Mouse (Mus musculus): ENCODE results near the gene Ube2cbp. TPM values are rescaled to one million over a fixed set of nuclear protein-coding genes. Genes with fewer than 3 reads are reported as not detected.

Gene Ube2cbp
- total RNA-seq, 2 experiments from 2014 or later = 2.9 to 4.3 TPM

DNA sequence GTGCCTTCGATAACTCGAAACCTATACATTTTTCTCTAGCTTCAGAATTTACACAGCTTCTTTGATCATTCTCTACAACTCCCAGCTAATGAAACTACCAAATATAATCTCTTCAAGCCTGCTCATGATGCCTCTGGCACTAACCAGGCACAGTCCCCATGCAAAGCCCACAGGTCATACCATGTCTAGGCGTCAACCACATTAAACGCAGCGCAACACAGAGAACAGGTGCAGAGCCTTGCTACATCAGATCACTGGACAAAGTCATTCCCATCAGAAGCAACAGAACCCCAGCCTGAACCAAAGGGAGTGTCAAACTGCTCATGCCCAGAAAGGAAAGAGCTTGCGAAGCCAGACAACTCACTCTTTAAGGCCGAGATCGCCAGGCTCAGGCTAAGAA lies 28.1 kb downstream of the Ube2cbp start:
- no peak for DNase-seq (ENCODE audit: low spot score in 2 of 2)

DNA sequence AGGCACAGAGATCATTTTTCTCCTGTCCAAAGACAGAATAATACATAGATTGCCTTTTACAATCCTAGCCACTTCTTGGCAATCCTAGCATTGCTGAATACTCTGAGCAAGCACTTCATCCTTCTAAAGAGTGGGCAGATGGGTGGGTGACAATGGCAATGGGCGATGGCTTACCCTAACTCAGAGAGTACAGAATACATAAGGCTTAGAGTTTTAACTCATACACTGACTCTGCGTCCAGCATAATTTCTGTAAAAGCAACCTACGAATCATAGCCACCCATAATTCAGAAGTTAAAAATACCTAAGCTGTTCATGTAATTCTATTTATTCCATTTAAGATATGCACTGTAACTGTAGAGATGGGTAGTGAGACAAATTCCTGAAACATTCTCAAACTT lies 29.2 kb downstream of the Ube2cbp start:
- no peak for DNase-seq (ENCODE audit: low spot score in 2 of 2)

DNA sequence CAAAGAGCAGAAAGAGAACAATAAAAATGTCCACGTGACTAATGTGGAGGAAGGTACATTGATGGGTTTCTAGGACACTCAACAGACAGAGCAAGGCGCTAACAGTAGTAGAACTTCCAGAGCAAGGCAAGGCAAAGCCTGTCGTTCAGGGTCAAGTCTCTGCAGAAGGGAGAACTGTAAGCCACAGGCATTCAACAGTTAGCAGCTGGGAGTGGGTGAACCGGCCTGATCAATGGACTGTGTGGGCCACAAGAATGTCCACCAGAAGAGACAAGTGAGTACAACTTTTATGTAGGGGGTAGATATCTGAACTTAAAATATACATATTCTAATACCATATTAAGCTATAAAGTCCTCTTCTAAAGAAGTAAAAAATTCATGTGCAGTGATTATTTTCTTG lies 41.4 kb downstream of the Ube2cbp start:
- DNase-seq (ENCODE audit: low spot score in 2 of 2) = no peak

DNA sequence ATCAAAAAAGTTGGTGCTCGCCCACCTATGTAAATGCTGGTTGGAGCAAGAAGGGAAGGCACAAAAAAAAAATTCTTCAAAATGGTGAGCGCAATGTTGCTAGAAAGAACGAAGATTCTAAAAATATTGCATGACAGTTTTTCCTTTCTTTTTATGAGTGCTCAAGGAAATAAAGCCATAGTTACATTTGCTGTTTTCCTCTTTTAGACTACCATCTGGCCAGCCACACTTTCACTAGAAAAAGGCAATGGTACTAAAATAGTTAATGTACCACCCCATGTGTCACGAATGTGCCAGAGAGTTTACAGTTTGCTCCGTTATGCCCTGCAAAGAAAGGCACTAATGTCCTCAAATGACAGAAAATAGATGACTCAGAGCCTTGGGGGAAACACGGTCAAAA lies 45.4 kb downstream of the Ube2cbp start:
- peak in 1 of 2 experiments; percentile 8 for DNase-seq (ENCODE audit: low spot score in 2 of 2)

DNA sequence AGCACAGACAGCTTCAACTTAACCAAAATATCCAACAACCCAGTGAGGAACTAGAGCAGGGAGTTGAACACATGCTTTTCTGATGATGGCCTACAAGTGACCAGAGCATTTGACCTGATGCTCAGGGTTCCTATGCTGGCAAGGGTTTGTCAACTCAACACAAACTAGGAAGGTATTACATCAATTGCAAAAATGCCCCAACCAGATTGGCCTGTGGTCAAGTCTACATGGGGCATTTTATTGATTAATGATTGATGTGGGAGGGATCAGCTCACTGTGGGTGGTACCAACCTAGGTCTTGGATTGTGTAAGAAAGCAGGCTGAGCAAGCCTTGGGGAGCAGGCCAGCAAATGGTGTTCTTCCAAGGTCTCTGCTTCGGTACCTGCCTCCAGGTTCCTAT lies 46.8 kb downstream of the Ube2cbp start:
- DNase-seq (ENCODE audit: low spot score in 2 of 2) = no peak

DNA sequence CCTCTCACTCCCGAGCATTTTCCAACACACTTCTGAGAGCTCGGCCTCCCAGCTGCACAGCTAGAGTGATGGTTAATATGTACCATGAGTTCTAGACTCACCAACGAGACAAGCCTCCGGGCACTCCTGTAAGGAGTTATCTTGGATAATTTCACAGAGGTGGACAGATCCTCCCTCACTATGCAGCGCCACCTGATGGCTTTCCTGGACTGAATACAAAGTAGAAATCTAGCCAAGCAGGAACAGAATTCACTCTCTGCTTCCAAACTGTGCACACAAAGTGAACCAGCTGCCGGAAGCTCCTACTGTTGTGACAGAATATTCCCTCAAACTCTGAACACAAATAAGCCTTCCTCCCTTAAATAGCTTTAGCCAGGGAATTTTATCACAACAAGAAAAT lies 69.0 kb downstream of the Ube2cbp start:
- DNase-seq (ENCODE audit: low spot score in 2 of 2) = peak in 1 of 2 experiments; percentile 15

DNA sequence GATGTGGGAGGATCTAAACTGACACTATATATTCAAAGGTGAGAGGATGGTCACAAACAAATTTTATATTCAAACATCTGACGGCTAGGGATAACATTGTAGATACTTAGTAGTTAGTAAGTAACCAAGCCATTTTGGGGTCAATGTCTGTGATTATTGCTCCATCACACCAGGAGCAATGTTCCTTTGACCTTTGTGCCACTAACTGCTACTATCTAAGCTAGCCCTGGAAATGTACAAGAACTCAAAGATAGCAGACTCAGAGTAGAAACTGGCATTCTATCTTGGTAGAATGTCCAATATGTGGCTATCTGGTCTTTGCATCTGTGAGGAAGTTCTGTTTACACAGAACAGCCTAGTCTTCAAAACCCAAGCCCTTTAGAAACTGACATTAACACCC lies 69.7 kb downstream of the Ube2cbp start:
- no peak for DNase-seq (ENCODE audit: low spot score in 2 of 2)

DNA sequence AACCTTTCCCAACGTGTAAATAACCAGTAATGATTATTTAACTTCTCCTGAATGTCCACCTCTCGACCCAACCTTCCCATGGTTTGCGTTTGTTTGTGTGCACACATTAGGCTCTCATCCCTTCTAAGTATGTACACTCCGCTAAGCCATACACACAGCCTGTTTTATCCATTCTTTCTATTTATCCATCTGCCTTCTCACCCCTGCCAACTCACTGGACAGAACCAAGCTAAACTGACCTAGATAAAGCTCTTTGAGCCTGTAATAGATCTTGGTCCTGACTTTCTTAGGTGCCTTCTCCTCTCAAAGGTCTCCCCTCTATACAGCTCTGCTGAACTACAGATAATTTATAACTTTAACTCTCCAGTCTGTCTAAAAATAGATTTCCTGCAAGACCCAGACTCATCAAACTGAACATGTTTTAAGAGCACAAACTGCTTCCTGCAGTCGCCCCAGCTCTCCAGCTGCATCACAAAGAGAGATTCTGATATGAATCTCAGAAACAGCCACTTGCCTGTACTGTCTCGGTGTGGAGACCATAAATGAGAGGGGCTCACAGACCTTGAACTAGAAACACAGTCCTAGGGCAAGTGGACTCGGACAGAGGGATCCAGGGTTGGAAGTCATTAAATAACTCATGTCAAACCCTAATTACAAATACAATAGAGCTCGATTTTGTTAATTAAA lies 71.0 kb downstream of the Ube2cbp start:
- no peak for DNase-seq (ENCODE audit: low spot score in 2 of 2)

DNA sequence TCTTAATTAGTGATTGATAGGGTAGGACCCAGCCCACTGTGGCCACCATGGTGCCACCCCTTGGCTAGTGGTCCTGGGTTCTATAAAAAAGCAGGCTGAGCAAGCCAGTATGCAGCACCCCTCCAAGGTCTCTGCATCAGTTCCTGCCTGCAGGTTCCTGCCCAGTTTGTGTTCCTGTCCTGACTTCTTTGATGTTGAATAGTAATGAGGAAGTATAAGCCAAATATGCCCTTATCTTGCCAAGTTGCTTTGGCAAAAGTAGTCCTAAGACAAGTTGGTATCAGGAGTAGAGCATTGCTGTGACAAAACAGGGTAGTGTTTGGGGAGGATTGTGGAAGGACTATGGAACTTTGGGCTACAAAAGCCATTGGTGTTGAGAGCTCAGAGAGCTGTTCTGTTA lies 73.3 kb downstream of the Ube2cbp start:
- DNase-seq (ENCODE audit: low spot score in 2 of 2) = no peak

DNA sequence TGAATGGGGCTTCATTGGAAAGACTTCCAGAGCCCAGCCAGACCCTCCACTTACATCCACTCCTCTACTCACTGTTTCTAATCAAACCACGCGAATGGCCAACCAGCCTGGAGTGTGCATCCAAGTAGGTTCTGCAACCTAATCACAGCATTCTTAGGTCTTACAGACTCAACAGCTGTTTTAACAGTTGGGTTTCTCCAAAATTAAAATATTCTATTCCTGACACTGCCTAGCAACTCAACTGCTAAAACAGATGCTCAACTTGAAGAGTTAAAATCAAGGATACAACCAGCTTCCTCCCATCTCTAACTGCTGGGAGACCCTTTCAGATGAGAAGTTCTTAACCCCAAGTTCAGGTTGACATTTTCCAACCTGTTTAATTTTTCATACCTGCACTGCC lies 74.0 kb downstream of the Ube2cbp start:
- DNase-seq (ENCODE audit: low spot score in 2 of 2) = peak; percentile 22 to 23

DNA sequence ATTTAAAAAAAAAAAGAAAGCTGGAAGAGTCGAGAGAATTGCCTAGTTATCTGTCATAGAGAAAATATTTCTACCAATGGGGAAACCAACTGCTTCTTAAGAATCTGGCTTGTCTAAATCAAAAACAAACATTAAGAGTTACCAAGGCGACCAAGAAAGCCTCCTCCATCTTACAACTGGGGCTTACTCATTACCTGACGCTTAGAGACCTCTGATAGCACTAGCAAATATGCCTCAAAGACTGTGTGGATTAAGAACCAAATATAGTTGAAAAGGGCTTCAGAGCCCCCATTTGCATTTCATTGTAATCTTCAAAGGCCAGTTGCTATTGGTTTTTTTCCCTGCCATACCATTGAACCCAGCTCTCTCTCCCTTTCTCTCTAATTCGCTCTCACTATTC lies 76.2 kb downstream of the Ube2cbp start:
- no peak for DNase-seq (ENCODE audit: low spot score in 2 of 2)

DNA sequence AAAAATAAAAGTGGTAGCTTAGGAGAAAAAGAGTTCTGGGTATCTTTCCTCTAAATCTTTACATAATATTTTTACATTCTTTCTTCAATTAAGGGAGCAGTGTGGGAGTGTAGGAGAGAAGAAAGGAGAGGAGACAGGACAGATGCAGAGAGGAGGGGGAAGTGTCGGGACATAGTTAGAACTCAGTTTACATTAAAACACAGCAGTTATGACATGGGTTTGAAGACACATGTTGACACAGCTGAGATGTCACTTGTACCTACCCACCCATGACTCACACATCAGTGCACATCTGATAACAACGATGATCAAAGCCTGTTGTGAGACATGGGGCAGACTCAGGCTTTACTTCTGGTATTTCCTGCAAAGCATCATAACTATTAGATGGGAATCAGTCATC lies 87.8 kb downstream of the Ube2cbp start:
- no peak for DNase-seq (ENCODE audit: low spot score in 2 of 2)

DNA sequence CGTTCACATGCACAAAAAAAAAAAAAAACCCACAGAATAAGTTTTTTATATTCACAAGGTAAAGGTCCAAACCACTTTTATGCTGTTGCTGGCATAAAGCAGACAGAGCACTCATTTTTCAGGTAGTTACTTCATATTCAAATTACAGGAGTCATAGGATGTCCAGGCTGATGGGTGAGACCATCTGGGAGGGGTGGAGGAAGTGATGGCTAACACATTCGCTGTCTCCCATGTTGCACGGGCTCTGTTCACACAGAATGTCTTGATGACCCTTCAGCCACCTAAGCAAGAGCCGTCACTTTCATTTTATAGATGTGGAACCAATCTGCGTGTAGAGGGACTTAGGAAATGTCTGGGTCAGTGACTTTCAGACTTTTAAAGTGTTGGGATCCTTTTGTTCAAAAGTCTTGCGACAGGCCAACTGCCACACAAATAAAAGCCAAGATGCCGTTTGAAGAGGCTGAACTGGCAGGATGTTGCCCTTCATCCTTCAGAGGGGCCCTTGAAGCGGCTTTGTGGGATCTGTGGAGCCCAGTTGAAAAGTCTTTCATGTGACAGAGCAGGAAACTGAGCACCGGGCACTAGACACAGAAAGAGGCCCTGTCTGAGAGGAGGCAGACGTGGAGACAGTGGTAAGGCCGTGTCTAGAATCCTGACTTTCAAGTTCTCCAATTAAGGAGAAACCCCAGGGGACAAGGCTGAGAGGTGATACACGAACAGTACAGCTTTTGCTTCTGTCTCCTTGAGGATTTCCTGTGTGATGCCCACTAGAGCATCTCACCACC lies 91.8 kb downstream of the Ube2cbp start:
- DNase-seq (ENCODE audit: low spot score in 2 of 2) = no peak

DNA sequence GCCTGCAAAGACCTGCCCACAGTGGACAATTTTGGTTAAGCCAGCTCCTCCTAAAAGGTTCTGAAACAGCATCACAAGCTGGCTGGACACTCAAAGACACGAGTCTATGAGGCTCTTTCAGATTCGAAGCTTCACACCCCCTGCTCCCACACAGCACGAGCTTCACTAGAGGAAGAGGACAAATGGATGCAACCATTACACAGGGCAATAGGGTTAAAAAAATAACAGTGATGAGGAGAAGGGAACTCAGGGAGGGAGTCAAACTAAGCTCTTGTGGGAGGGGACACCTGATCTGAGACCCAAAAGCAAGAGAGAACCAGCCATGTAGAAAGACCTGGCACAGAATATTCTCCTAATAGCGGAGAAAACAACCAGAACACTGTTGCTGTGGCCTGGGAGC lies 95.5 kb downstream of the Ube2cbp start:
- no peak for DNase-seq (ENCODE audit: low spot score in 2 of 2)

DNA sequence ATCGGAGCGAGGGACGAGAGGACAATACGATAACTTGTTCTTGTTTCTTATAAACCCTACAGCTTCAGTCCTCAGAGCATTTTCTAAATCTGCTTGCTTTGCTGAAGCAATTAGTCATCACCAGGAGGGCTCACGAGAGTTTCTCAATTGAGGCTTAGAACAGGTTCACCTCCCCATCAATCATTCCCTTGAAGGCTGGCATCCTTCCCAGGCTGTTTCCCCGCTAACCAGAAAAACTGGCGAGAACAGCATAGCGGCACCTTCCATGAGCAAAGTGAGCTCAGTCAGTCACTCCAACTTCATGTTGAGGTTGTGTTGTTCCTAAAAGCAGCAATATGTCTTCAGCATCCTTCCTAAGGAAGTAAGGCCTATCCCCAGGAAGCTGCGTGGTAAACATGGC lies 104.2 kb downstream of the Ube2cbp start:
- peak; percentile 14 to 37 for DNase-seq (ENCODE audit: low spot score in 2 of 2)

DNA sequence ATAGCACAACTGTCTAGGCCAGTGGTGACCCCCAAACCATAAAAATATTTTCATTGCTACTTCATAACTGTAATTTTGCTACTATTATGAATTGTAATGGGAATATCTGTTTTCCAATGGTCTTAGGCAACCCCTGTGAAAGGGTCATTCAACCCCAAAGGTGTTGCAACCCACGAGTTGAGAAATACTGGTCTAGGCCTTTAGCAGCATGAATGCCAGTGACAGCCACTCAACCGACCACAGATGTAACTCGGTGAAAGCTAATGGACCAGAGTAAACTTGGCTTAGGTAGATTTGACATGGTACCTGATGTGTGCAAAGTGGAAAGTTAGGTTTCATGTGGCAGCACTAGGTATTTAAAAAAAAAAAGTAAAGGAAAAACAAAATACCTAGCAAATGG lies 108.9 kb downstream of the Ube2cbp start:
- no peak for DNase-seq (ENCODE audit: low spot score in 2 of 2)

DNA sequence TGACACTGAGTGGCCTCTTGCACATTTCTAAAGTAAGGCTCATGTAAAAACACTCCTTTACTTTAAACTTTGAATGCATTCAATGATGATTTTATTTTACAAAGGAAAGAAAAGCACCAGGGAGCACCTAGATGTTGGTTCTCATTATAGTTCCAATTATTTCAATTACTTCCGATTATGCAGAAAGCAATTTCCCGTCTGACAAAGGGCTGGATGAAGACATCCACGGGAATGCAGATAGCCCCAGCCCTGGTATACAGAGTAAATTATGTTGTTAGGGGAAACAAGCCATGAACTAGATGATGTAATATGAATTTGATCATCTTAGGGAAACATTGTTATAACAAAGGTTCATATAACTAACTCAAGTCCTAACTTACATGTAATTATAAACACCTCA lies 113.3 kb downstream of the Ube2cbp start:
- DNase-seq (ENCODE audit: low spot score in 2 of 2) = no peak

DNA sequence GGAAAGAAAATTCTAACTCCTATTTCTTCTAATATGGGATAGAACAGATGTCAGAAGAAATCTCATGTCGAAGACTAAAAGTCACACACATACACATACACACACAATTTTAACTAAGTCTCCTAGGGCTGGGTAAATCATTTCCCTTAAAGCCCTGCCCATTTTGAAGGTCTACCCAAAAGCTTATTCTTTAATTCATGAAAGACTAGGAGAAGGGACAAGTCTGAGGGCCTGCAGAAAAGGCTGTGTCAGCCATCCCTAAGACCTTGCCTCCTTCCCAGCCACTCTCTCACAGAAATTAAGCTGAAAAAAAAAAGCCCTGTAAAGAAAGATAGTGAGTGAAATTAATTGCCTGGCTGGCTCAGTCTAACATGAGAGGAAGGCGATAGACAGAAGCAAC lies 128.0 kb downstream of the Ube2cbp start:
- DNase-seq (ENCODE audit: low spot score in 2 of 2) = no peak

DNA sequence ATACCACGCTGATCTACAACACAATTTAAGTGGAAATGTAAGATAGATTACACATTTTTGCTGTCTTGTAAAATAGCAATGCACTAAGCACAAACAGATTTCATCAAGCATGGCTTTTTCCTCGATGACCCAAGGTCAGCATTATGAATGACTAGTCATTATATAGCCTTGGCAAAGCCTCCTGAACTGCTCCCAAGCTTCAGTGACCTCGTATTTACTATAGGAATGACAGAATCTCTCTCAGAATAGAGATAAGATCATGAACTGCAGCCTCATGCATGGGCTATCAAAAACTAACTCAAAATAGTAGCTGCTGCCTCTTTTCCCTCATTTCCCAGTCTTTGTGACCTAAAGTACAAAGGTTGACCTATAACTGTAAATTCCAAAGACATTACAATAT lies 128.4 kb downstream of the Ube2cbp start:
- DNase-seq (ENCODE audit: low spot score in 2 of 2) = no peak

DNA sequence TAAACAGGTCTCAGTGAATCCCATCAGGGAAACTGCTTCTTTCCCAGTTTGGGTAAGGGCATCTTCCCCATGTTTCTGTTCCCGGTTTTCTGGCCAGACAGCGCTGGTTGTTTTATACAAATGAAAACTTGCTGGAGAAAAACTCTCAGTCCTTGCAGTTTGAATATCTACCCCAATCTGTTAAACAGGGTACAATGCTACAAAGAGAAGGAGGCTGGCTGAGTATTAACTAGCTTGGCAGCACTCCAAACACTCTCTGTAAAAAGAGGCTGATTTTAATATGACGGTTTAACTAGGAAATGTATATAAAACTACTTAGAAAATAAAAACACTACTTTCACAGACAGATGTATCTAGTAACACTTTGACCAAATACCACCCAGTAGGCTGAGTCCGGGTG lies 129.2 kb downstream of the Ube2cbp start:
- DNase-seq (ENCODE audit: low spot score in 2 of 2) = no peak

DNA sequence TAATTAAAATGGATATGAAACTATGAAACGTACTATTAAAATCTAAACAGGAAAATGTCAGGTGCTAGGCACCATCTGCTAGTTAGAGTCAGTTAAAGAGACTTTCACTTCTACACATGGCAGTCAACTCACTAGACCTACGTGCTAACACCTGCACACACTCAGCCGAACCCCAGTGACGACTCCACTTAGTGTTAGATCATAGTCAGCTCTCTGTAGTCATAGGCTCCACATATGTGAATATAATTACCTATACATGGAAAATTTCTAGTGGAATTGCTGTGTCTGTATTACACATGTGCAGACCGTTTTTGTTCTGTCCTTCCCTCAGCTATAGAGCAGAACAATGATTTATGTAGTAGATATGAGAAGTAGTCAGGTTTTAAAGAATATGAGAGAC lies 130.4 kb downstream of the Ube2cbp start:
- DNase-seq (ENCODE audit: low spot score in 2 of 2) = no peak

DNA sequence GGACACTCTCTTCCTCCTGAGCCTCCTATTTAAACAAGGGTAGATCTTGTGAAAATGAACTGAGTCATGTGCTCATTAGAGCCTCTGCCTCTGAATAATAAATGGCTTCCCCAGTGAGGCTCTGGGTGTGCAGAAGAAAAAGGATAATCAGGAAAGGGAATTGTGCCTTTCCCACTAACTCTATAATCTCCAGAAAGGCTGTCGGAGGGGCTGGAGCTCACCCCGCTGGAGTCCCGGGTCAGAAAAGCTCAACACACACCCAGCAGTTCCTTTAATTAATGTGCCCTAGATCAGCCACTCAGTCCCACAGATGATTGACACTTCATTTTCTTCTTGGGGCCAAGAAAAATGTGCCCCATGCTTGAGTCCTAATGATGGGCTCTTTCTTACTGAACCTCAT lies 134.2 kb downstream of the Ube2cbp start:
- no peak for DNase-seq (ENCODE audit: low spot score in 2 of 2)

DNA sequence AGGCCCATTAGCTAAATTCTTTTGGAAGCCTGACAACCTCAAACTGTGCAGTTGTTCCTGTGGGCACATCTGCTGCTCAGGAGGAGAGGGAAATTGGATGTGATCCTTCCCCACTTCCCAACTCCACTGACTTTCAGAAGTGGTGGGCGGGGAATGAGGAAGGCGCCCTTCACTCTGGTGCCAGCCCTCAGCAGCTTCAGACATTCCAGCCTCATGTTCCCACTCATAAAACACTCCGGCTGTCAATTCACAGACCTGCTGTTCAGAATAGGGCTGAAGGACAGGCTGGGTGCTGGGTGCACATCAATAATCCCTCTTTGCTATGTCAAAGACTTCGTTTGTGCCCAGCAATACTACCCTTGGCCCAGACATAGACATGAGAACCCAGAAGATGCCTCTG lies 136.5 kb downstream of the Ube2cbp start:
- no peak for DNase-seq (ENCODE audit: low spot score in 2 of 2)
